27 mouse cellular contexts compared by ENCODE assay signal in genomic region chrX:13616726-13617125, GRCm38 (mm10). TPM values are rescaled to one million over a fixed set of nuclear protein-coding genes. Genes with fewer than 3 reads are reported as not detected.
DNase-seq lines count a peak whose midpoint lies in the region; ATAC-seq and TF ChIP-seq lines count a peak whose summit lies in the region.
"Had no signal": no experiment of that assay in that cellular context is flagged by ENCODE, and none has a peak within 500 bp of the region (broad histone marks: within the 10 kb centered on the region; RNA-seq: fewer than 3 reads in every experiment).

No protein-coding gene starts in this region.

- no peaks in the 10 kb centered on the region for H3K9me3 ChIP-seq in heart, embryonic 12.5 days (replicated peaks)
- no peaks in the 10 kb centered on the region for H3K9me3 ChIP-seq in MEL (replicated peaks; ENCODE audit: insufficient read depth, low read length)
- no peaks in the 10 kb centered on the region for H3K9me3 ChIP-seq in hindbrain, embryonic 16.5 days (ENCODE audit: control insufficient read depth, low read length)
- H3K9me3 ChIP-seq: embryonic facial prominence, embryonic 10.5 days; forebrain, embryonic 10.5 days; G1E; heart, embryonic 13.5 days; hindbrain, embryonic 13.5 days; intestine, embryonic 15.5 days had no signal

- H3K79me2 ChIP-seq in MEL (ENCODE audit: control insufficient read depth, insufficient read depth, low read length, poor library complexity): no peaks in the 10 kb centered on the region
- no peaks in the 10 kb centered on the region for H3K79me2 ChIP-seq in macrophage (ENCODE audit: inconsistent target)

- no peak for TF ChIP-seq CTCF in MEL (IDR thresholded peaks at IDR 0.05 in 2 of 3, conservative IDR thresholded peaks at IDR 0.05 in 1 of 3; ENCODE audit: control insufficient read depth in 1 of 3, insufficient read depth in 1 of 3, low read depth in 2 of 3, low read length in 3 of 3, poor library complexity in 1 of 3, severe bottlenecking in 1 of 3)
- no peak for TF ChIP-seq CTCF in bone marrow macrophage, adult 2 months (IDR thresholded peaks at IDR 0.05; ENCODE audit: low read depth, low read length)
- no peak for TF ChIP-seq CTCF in thymus, adult 2 months (IDR thresholded peaks at IDR 0.05; ENCODE audit: borderline replicate concordance, control insufficient read depth, extremely low read depth, insufficient read depth, low read length, poor library complexity)

- ATAC-seq in heart, embryonic 12.5 days (ENCODE audit: insufficient number of reproducible peaks, low FRiP score): no peak
- ATAC-seq in hindbrain, embryonic 16.5 days: no peak
- ATAC-seq in erythroid progenitor cell, adult 5-6 weeks (replicated peaks; ENCODE audit: low FRiP score, poor library complexity, severe bottlenecking): no peak
- ATAC-seq: activated CD4-positive, CD25-positive, alpha-beta regulatory T cell, adult 4 months; forebrain, embryonic 14.5 days; intestine, embryonic 15.5 days; Patski had no signal

- WGBS in heart, embryonic 12.5 days: 53% methylated on average over 1 of the region's 1 CpGs
- 11% methylated on average over 1 of the region's 1 CpGs for WGBS in macrophage (ENCODE audit: missing documents)
- 61% methylated on average over 1 of the region's 1 CpGs for WGBS in hindbrain, embryonic 16.5 days
- WGBS in thymus, adult 2 months: 89% methylated on average over 1 of the region's 1 CpGs

- no peak overlapping the region for H3K4me3 ChIP-seq in heart, embryonic 12.5 days
- H3K4me3 ChIP-seq in MEL (ENCODE audit: control insufficient read depth in 1 of 2, insufficient read depth in 1 of 2, low read depth in 2 of 2, low read length in 2 of 2) (no peak overlapping the region), macrophage (ENCODE audit: inconsistent target) (no peak overlapping the region)
- H3K4me3 ChIP-seq in bone marrow macrophage, adult 2 months (ENCODE audit: insufficient read depth, low read length): no peak overlapping the region
- no peak overlapping the region for H3K4me3 ChIP-seq in hindbrain, embryonic 16.5 days (ENCODE audit: low read length)
- H3K4me3 ChIP-seq in thymus, adult 2 months (ENCODE audit: control insufficient read depth, insufficient read depth, low read length): no peak overlapping the region
- H3K4me3 ChIP-seq: embryonic facial prominence, embryonic 10.5 days; forebrain, embryonic 10.5 days; heart, embryonic 13.5 days; hindbrain, embryonic 13.5 days; intestine, embryonic 15.5 days had no signal

- H3K27ac ChIP-seq in heart, embryonic 12.5 days (ENCODE audit: poor library complexity, severe bottlenecking): no peak overlapping the region
- peak overlapping the region; percentile 10; the same call in 1 of the 2 replicates for H3K27ac ChIP-seq in MEL (ENCODE audit: control insufficient read depth, low read depth, low read length)
- peak overlapping the region; percentile 86 for H3K27ac ChIP-seq in bone marrow macrophage, adult 2 months (ENCODE audit: insufficient read depth, low read depth, low read length)
- peak overlapping the region; percentile 55 for H3K27ac ChIP-seq in macrophage
- H3K27ac ChIP-seq in hindbrain, embryonic 16.5 days (ENCODE audit: low read depth, low read length): no peak overlapping the region
- no peak overlapping the region for H3K27ac ChIP-seq in thymus, adult 2 months (ENCODE audit: control insufficient read depth, insufficient read depth, low read length)
- H3K27ac ChIP-seq: embryonic facial prominence, embryonic 10.5 days; forebrain, embryonic 10.5 days; heart, embryonic 13.5 days; hindbrain, embryonic 13.5 days; intestine, embryonic 15.5 days had no signal

- no peak for TF ChIP-seq POLR2A in MEL (IDR thresholded peaks at IDR 0.05; ENCODE audit: control insufficient read depth in 1 of 2, insufficient read depth in 1 of 2, low read depth in 1 of 2, low read length in 2 of 2, poor library complexity in 1 of 2)
- TF ChIP-seq POLR2A in bone marrow macrophage, adult 2 months (IDR thresholded peaks at IDR 0.05; ENCODE audit: borderline replicate concordance, low read depth, low read length): no peak
- TF ChIP-seq POLR2A in thymus, adult 2 months (IDR thresholded peaks at IDR 0.05; ENCODE audit: control insufficient read depth, extremely low read depth, insufficient read depth, low read length, poor library complexity): no peak

- no peak for TF ChIP-seq RAD21 in MEL (IDR thresholded peaks at IDR 0.05; ENCODE audit: low read depth, low read length)

- H3K36me3 ChIP-seq in heart, embryonic 12.5 days: 0 out of 2 replicates have a peak, but pooled peaks cover 2% of the 10 kb centered on the region
- peaks cover 0 to 34% of the 10 kb centered on the region in 2 experiments; a peak in 2 of 4 replicates for H3K36me3 ChIP-seq in MEL (ENCODE audit: control insufficient read depth in 1 of 2, insufficient read depth in 2 of 2, low read length in 2 of 2)
- H3K36me3 ChIP-seq in macrophage (ENCODE audit: inconsistent target): no peaks in the 10 kb centered on the region
- H3K36me3 ChIP-seq in hindbrain, embryonic 16.5 days (ENCODE audit: control insufficient read depth, insufficient read depth, low read length): no peaks in the 10 kb centered on the region
- H3K36me3 ChIP-seq in thymus, adult 2 months (ENCODE audit: control insufficient read depth, insufficient read depth, low read length): no peaks in the 10 kb centered on the region
- H3K36me3 ChIP-seq: G1E; intestine, embryonic 15.5 days had no signal

- TF ChIP-seq EP300 in MEL (IDR thresholded peaks at IDR 0.05; ENCODE audit: low read depth in 1 of 2, low read length in 2 of 2): no peak; a peak in 1 of 4 replicates

- DNase-seq in heart, adult 8-10 months (ENCODE audit: low spot score): peak; percentile 26
- peak; percentile 65 for DNase-seq in MEL (ENCODE audit: low read depth, low spot score)
- DNase-seq in thymus, adult 2 months: no peak
- DNase-seq: adrenal gland, adult 2 months; adrenal gland, postnatal 36 days; cerebellum, adult 11-12 months; cerebellum, adult 9-10 months; cerebellum, postnatal 25 days; gastrocnemius, postnatal 10 days; kidney, adult 18-20 months had no signal

- no peak overlapping the region for H3K9ac ChIP-seq in heart, embryonic 12.5 days
- no peak overlapping the region for H3K9ac ChIP-seq in MEL (ENCODE audit: control insufficient read depth, low read depth, low read length, poor library complexity, severe bottlenecking)
- no peak overlapping the region for H3K9ac ChIP-seq in hindbrain, embryonic 16.5 days (ENCODE audit: low read depth, low read length)
- H3K9ac ChIP-seq: heart, embryonic 13.5 days; hindbrain, embryonic 13.5 days; intestine, embryonic 15.5 days had no signal

- H3K27me3 ChIP-seq in heart, embryonic 12.5 days (replicated peaks): no peaks in the 10 kb centered on the region
- no peaks in the 10 kb centered on the region for H3K27me3 ChIP-seq in MEL (ENCODE audit: control insufficient read depth in 1 of 2, insufficient read depth in 2 of 2, low read length in 2 of 2)
- no peaks in the 10 kb centered on the region for H3K27me3 ChIP-seq in hindbrain, embryonic 16.5 days (replicated peaks; ENCODE audit: control insufficient read depth, insufficient read depth, low read length)
- no peaks in the 10 kb centered on the region for H3K27me3 ChIP-seq in thymus, adult 2 months (ENCODE audit: control insufficient read depth, insufficient read depth, low read length)
- H3K27me3 ChIP-seq: heart, embryonic 13.5 days; hindbrain, embryonic 13.5 days; intestine, embryonic 15.5 days had no signal

- no peaks in the 10 kb centered on the region for H3K4me1 ChIP-seq in heart, embryonic 12.5 days (replicated peaks)
- H3K4me1 ChIP-seq in MEL (ENCODE audit: control insufficient read depth in 1 of 2, insufficient read depth in 2 of 2, low read length in 2 of 2): peaks cover 18 to 35% of the 10 kb centered on the region in 2 experiments
- peaks cover 25% of the 10 kb centered on the region for H3K4me1 ChIP-seq in bone marrow macrophage, adult 2 months (ENCODE audit: control insufficient read depth, insufficient read depth, low read length)
- no peaks in the 10 kb centered on the region for H3K4me1 ChIP-seq in hindbrain, embryonic 16.5 days (ENCODE audit: control insufficient read depth, insufficient read depth, low read depth, low read length)
- H3K4me1 ChIP-seq in thymus, adult 2 months (replicated peaks; ENCODE audit: control insufficient read depth, insufficient read depth, low read length): no peaks in the 10 kb centered on the region; the same call in 1 of the 2 replicates
- H3K4me1 ChIP-seq: embryonic facial prominence, embryonic 10.5 days; forebrain, embryonic 10.5 days; heart, embryonic 13.5 days; hindbrain, embryonic 13.5 days; intestine, embryonic 15.5 days had no signal

- no peak overlapping the region for H3K4me2 ChIP-seq in heart, embryonic 12.5 days
- no peak overlapping the region for H3K4me2 ChIP-seq in hindbrain, embryonic 16.5 days (ENCODE audit: low read length)
- H3K4me2 ChIP-seq: heart, embryonic 13.5 days; hindbrain, embryonic 13.5 days; intestine, embryonic 15.5 days had no signal

RNA-seq across cellular contexts. Expression of gene Gpr34, which starts 15.2 kb away (rescaled TPM):
- total RNA-seq in heart, adult 8-10 months (2022): 1 to 10 TPM in 3 of 4 experiments, under 1 TPM in 1; 0.37 to 2.1 (median 1.7) TPM
- 0.75 and 0.90 TPM in 2 replicates for polyA plus RNA-seq in heart, embryonic 12.5 days (2016; fragmentation: Nextera tagmentation; extraction: Ambion mirVana)
- total RNA-seq in MEL (2012; rRNA removed): 0.04 and 0.10 TPM in 2 replicates
- polyA plus RNA-seq in MEL (2012; ENCODE audit: insufficient read depth in 1 of 2, insufficient read length in 2 of 2, low read depth in 1 of 2, low replicate concordance in 2 of 2, missing spikeins in 1 of 2) (not detected), macrophage (2018) (10.4 to 30.0 TPM (median 24.8 TPM) in 3 replicates)
- 24.0 and 25.0 TPM in 2 replicates for polyA plus RNA-seq in bone marrow macrophage, adult 2 months (2012; ENCODE audit: insufficient read depth, insufficient read length, missing spikeins)
- 1 to 10 TPM in 4 of 26 experiments, under 1 TPM in 9, not detected in 13; 0.29 to 7.7 (median 0.88) TPM for total RNA-seq in macrophage (2018; cell fraction: chromatin; rRNA removed)
- 10 to 100 TPM in 12 of 26 experiments, 1 to 10 TPM in 2, under 1 TPM in 12; 0.40 to 26.6 (median 4.5) TPM for total RNA-seq in macrophage (2018; cell fraction: cytosol; rRNA removed)
- 10 to 100 TPM in 2 of 26 experiments, 1 to 10 TPM in 10, under 1 TPM in 11, not detected in 3; 0.33 to 17.4 (median 2.7) TPM for total RNA-seq in macrophage (2018; cell fraction: nucleus; rRNA removed)
- polyA plus RNA-seq in hindbrain, embryonic 16.5 days (2015; fragmentation: Nextera tagmentation; extraction: Ambion mirVana): 3.7 and 4.3 TPM in 2 replicates
- 0.27 and 0.43 TPM in 2 replicates for polyA plus RNA-seq in thymus, adult 2 months (2012; rRNA removed)
- total RNA-seq in erythroid progenitor cell, adult 5-6 weeks (2015; ENCODE audit: low replicate concordance): 4.0 and 4.2 TPM in 2 replicates
- total RNA-seq in erythroid progenitor cell, adult 5-6 weeks (2017; ENCODE audit: low replicate concordance): not detected in 2 replicates
- polyA plus RNA-seq: adrenal gland, adult 2 months; G1E; Patski had no signal

RNA-seq across cellular contexts. Expression of gene Gpr82, which starts 44.4 kb away (rescaled TPM):
- not detected for total RNA-seq in heart, adult 8-10 months (2022)
- polyA plus RNA-seq in heart, embryonic 12.5 days (2016; fragmentation: Nextera tagmentation; extraction: Ambion mirVana): 0.09 and 0.12 TPM in 2 replicates
- 0.12 and 0.13 TPM in 2 replicates for total RNA-seq in MEL (2012; rRNA removed)
- polyA plus RNA-seq in MEL (2012; ENCODE audit: insufficient read depth in 1 of 2, insufficient read length in 2 of 2, low read depth in 1 of 2, low replicate concordance in 2 of 2, missing spikeins in 1 of 2) (under 1 TPM in 1 of 2 experiments, not detected in 1; 0.06 TPM), macrophage (2018) (0.37 to 0.41 TPM in 2 of 3 replicates, not detected in the other)
- 0.85 and 1.6 TPM in 2 replicates for polyA plus RNA-seq in bone marrow macrophage, adult 2 months (2012; ENCODE audit: insufficient read depth, insufficient read length, missing spikeins)
- under 1 TPM in 2 of 26 experiments, not detected in 24; 0.34 to 0.63 TPM for total RNA-seq in macrophage (2018; cell fraction: chromatin; rRNA removed)
- under 1 TPM in 17 of 26 experiments, not detected in 9; 0.04 to 0.29 (median 0.17) TPM for total RNA-seq in macrophage (2018; cell fraction: cytosol; rRNA removed)
- 1 to 10 TPM in 1 of 26 experiments, under 1 TPM in 10, not detected in 15; 0.17 to 1.6 (median 0.32) TPM for total RNA-seq in macrophage (2018; cell fraction: nucleus; rRNA removed)
- 0.27 and 0.35 TPM in 2 replicates for polyA plus RNA-seq in hindbrain, embryonic 16.5 days (2015; fragmentation: Nextera tagmentation; extraction: Ambion mirVana)
- 0.05 TPM in 1 of 2 replicates, not detected in the other for polyA plus RNA-seq in thymus, adult 2 months (2012; rRNA removed)
- not detected in 2 replicates for total RNA-seq in erythroid progenitor cell, adult 5-6 weeks (2015; ENCODE audit: low replicate concordance)
- not detected in 2 replicates for total RNA-seq in erythroid progenitor cell, adult 5-6 weeks (2017; ENCODE audit: low replicate concordance)
- total RNA-seq: adrenal gland, adult 2 months; gastrocnemius, postnatal 10 days; gastrocnemius, postnatal 4 days; hematopoietic stem cell, adult 5-6 weeks had no signal
- polyA plus RNA-seq: adrenal gland, adult 2 months; brain, embryonic 14.5 days; G1E; Patski had no signal

Comparison
In these comparisons a context has a peak if more than half of its experiments do, and no peak if none do; other contexts are left out.
1. H3K27ac ChIP-seq: peak in MEL (single experiment), bone marrow macrophage, adult 2 months (single experiment) and macrophage (single experiment); none in heart, embryonic 12.5 days (single experiment), hindbrain, embryonic 16.5 days (single experiment) and thymus, adult 2 months (single experiment).